In the genomic region with DNA sequence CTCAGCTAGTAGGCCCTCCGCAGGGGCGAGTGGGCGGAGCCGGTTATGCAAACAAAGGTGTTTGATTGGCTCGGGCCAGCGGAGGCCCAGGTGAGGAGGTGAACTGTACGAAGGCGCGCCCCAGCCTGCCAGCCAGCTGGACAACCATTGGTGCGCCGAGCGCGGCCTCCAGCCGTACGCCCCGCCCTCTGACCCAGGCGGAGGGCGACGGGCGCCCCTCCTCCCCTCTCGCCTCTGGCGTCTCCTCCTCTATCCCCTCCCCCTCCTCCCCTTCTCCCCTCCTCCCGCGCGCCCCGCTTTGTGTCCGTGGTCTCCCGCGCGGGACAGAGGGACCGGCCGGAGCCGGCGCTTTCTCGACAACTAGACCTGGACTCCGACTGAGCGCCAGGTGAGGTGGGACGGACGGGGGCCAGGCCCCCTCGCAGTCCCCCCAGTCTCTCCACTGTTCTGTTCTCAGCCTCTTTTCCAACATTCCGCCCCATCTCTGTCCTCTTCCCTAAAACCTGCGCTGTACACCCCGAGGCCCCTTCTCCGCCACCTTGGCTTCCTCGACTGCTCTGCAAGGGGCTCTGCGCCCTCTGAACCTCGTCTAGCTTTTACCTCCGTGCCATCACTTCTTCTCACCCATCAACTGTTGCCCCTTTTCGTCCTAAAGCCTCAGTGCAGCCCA, we compare ENCODE assay signal across 8 mouse cellular contexts. TPM values are rescaled to one million over a fixed set of nuclear protein-coding genes. Genes with fewer than 3 reads are reported as not detected.
DNase-seq lines count a peak whose midpoint lies in the region; ATAC-seq and TF ChIP-seq lines count a peak whose summit lies in the region.

No protein-coding gene starts in this region.

- peak; percentile 63 for DNase-seq in 3T3-L1 (ENCODE audit: low read depth, low spot score)
- peak; percentile 87 for DNase-seq in adrenal gland, adult 2 months
- peak; percentile 67 for DNase-seq in embryo, embryonic 11.5 days (ENCODE audit: low read depth, low spot score)
- peak; percentile 22 for DNase-seq in heart, adult 8-10 months (ENCODE audit: low spot score)
- peak; percentile 92 for DNase-seq in kidney, adult 2 months
- DNase-seq in lung, postnatal 0 days (ENCODE audit: low spot score), result peak; percentile 84
- peak; percentile 37 for DNase-seq in ovary, postnatal 14 days (ENCODE audit: low spot score)
- DNase-seq in thymus, postnatal 36 days, result peak; percentile 79 to 91

- ATAC-seq in lung, postnatal 0 days, result peak; percentile 94

- H3K9ac ChIP-seq in lung, postnatal 0 days (replicated peaks; ENCODE audit: low read depth), result no peak overlapping the region; the same call in 1 of the 2 replicates

- H3K4me2 ChIP-seq in lung, postnatal 0 days (replicated peaks; ENCODE audit: low read depth, low read length), result peak overlapping the region; percentile 63

- no peak for TF ChIP-seq EP300 in lung, postnatal 0 days (IDR thresholded peaks at IDR 0.05)

- WGBS in kidney, adult 2 months, result 4% methylated on average over 18 of the region's 49 CpGs
- WGBS in lung, postnatal 0 days, result 19% methylated on average over 26 of the region's 49 CpGs

- H3K4me3 ChIP-seq in kidney, adult 2 months (ENCODE audit: insufficient read depth, low read depth, low read length), result peak overlapping the region; percentile 74
- H3K4me3 ChIP-seq in lung, postnatal 0 days (ENCODE audit: low read depth, low read length), result peak overlapping the region; percentile 49

- H3K27me3 ChIP-seq in kidney, adult 2 months (replicated peaks; ENCODE audit: control insufficient read depth, insufficient read depth, low read length), result no peaks in the 10 kb centered on the region
- no peaks in the 10 kb centered on the region for H3K27me3 ChIP-seq in lung, postnatal 0 days (replicated peaks; ENCODE audit: insufficient read depth, low read length)

- H3K9me3 ChIP-seq in lung, postnatal 0 days (ENCODE audit: low read length), result no peaks in the 10 kb centered on the region

- no peak for TF ChIP-seq POLR2A in kidney, adult 2 months (IDR thresholded peaks at IDR 0.05; ENCODE audit: low read depth, low read length)

- peak overlapping the region; percentile 88 for H3K27ac ChIP-seq in kidney, adult 2 months (ENCODE audit: insufficient read depth, low read depth, low read length)
- H3K27ac ChIP-seq in lung, postnatal 0 days (ENCODE audit: low read length), result peak overlapping the region; percentile 51; the same call in 1 of the 2 replicates

- TF ChIP-seq CTCF in kidney, adult 2 months (conservative IDR thresholded peaks at IDR 0.05; ENCODE audit: insufficient read depth, insufficient read length, low read depth, low read length), result no peak
- TF ChIP-seq CTCF in lung, postnatal 0 days (IDR thresholded peaks at IDR 0.05), result no peak

- H3K36me3 ChIP-seq in kidney, adult 2 months (ENCODE audit: control insufficient read depth, insufficient read depth, low read length), result no peaks in the 10 kb centered on the region
- H3K36me3 ChIP-seq in lung, postnatal 0 days (ENCODE audit: insufficient read depth, low read length), result no peaks in the 10 kb centered on the region

- no peaks in the 10 kb centered on the region; the same call in 1 of the 2 replicates for H3K4me1 ChIP-seq in kidney, adult 2 months (ENCODE audit: control insufficient read depth, insufficient read depth, low read length)
- no peaks in the 10 kb centered on the region for H3K4me1 ChIP-seq in lung, postnatal 0 days (ENCODE audit: insufficient read depth, low read depth, low read length)

RNA-seq across cellular contexts. Expression of a gene that starts 9.6 kb away (rescaled TPM):
- total RNA-seq in adrenal gland, adult 2 months (2021), result 10 to 100 TPM; 33.3 to 48.6 TPM
- 7.1 TPM in 2 replicates for polyA plus RNA-seq in adrenal gland, adult 2 months (2012; rRNA removed)
- total RNA-seq in heart, adult 8-10 months (2022), result 1 to 10 TPM; 2.0 to 4.3 (median 2.8) TPM
- polyA plus RNA-seq in kidney, adult 2 months (2012; rRNA removed), result 12.2 and 13.9 TPM in 2 replicates
- polyA plus RNA-seq in lung, postnatal 0 days (2015; fragmentation: Nextera tagmentation; extraction: Ambion mirVana), result 1.8 TPM in 2 replicates

RNA-seq across cellular contexts. Expression of a gene that starts 47.4 kb away (rescaled TPM):
- total RNA-seq in adrenal gland, adult 2 months (2021), result under 1 TPM; 0.17 to 0.20 TPM
- 0.60 and 0.86 TPM in 2 replicates for polyA plus RNA-seq in adrenal gland, adult 2 months (2012; rRNA removed)
- total RNA-seq in heart, adult 8-10 months (2022), result not detected
- 1.1 and 1.3 TPM in 2 replicates for polyA plus RNA-seq in kidney, adult 2 months (2012; rRNA removed)
- 23.2 and 42.0 TPM in 2 replicates for polyA plus RNA-seq in lung, postnatal 0 days (2015; fragmentation: Nextera tagmentation; extraction: Ambion mirVana)

Comparison
In these comparisons a context has a peak if more than half of its experiments do, and no peak if none do; other contexts are left out.
1. Peak in every context shown above with its lines: DNase-seq, ATAC-seq, H3K4me3 ChIP-seq and H3K27ac ChIP-seq.
2. DNase-seq: peak in every context shown above with its lines; median percentile 92 in kidney, adult 2 months; 87 in adrenal gland, adult 2 months; 85 in thymus, postnatal 36 days; 84 in lung, postnatal 0 days; 67 in embryo, embryonic 11.5 days; 63 in 3T3-L1; 37 in ovary, postnatal 14 days; 22 in heart, adult 8-10 months.
3. RNA of a gene that starts 47.4 kb away (polyA plus RNA-seq): 23.2 to 42.0 TPM in lung, postnatal 0 days; 1.1 to 1.3 TPM in kidney, adult 2 months and 0.60 to 0.86 TPM in adrenal gland, adult 2 months; every median in the first group is over 10 times any median in the second.